8 mouse cellular contexts compared by ENCODE assay signal in the genomic region with DNA sequence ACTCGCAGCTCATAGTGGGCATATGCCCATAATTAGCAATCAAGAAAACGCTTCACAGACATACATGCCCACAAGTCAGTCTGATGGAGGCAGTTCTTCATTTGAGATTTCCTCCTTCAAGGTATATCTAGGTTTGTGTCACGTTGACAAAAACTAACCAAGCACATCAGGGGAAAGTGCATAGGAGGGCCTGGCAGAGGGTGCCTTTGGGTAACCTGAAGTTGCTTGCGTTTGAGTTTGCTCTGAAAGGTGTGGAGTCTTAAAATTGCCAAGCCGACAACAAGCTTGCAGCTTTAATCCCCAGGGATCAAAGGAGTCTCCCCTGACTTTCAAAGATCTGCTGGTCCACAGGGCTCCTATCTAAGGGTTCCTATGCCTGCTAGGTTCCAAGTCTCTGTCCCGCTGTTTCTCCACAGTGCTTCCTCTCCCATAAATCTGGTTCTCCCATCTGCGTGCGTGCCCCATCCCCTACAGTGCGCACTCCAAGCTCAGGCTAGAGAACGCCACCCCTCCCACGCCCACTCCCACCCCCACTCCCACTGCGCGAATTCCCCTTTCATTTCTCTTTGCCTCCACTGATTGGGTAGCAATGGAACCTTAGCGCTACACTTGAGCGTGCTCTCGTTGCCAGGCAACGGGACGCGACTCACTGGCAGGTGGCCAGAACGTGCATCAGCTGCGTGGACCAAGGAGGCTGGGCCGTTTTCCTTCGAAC. TPM values are rescaled to one million over a fixed set of nuclear protein-coding genes. Genes with fewer than 3 reads are reported as not detected.
A peak's percentile ranks its signal among the peaks of the same experiment; 100 is the strongest.
DNase-seq lines count a peak whose midpoint lies in the region; ATAC-seq and TF ChIP-seq lines count a peak whose summit lies in the region.

Gene Dydc1, plus strand, starts transcription at position 683 of the 715 bp plus-strand sequence.

- H3K9me3 ChIP-seq in embryonic facial prominence, embryonic 10.5 days, result no peaks in the 10 kb centered on the region
- no peaks in the 10 kb centered on the region for H3K9me3 ChIP-seq in heart, embryonic 11.5 days (replicated peaks; ENCODE audit: control insufficient read depth, low read length)
- H3K9me3 ChIP-seq in kidney, embryonic 14.5 days (ENCODE audit: control insufficient read depth, low read length), result no peaks in the 10 kb centered on the region
- no peaks in the 10 kb centered on the region for H3K9me3 ChIP-seq in limb, embryonic 14.5 days (ENCODE audit: control insufficient read depth, low read length)
- no peaks in the 10 kb centered on the region for H3K9me3 ChIP-seq in midbrain, embryonic 16.5 days (replicated peaks; ENCODE audit: control insufficient read depth, low read length, poor library complexity, severe bottlenecking)
- no peaks in the 10 kb centered on the region for H3K9me3 ChIP-seq in stomach, embryonic 15.5 days

- no peak for TF ChIP-seq POLR2A in limb, embryonic 14.5 days (IDR thresholded peaks at IDR 0.05; ENCODE audit: borderline replicate concordance, extremely low read depth, insufficient read depth, insufficient read length)

- no peaks in the 10 kb centered on the region for H3K36me3 ChIP-seq in embryonic facial prominence, embryonic 10.5 days (replicated peaks)
- H3K36me3 ChIP-seq in heart, embryonic 11.5 days (ENCODE audit: control insufficient read depth, insufficient read depth, low read length), result no peaks in the 10 kb centered on the region
- H3K36me3 ChIP-seq in kidney, embryonic 14.5 days (ENCODE audit: control insufficient read depth, insufficient read depth, low read length), result no peaks in the 10 kb centered on the region
- H3K36me3 ChIP-seq in limb, embryonic 14.5 days (ENCODE audit: control insufficient read depth, insufficient read depth, low read length), result no peaks in the 10 kb centered on the region
- H3K36me3 ChIP-seq in midbrain, embryonic 16.5 days (ENCODE audit: control insufficient read depth, insufficient read depth, low read length), result no peaks in the 10 kb centered on the region
- H3K36me3 ChIP-seq in stomach, embryonic 15.5 days, result no peaks in the 10 kb centered on the region

- peak within 1 kb of the TSS; percentile 76 for H3K4me2 ChIP-seq in heart, embryonic 11.5 days
- peak within 1 kb of the TSS; percentile 49 for H3K4me2 ChIP-seq in kidney, embryonic 14.5 days (replicated peaks; ENCODE audit: low read depth, low read length)
- H3K4me2 ChIP-seq in limb, embryonic 14.5 days (replicated peaks; ENCODE audit: low read depth, low read length, severe bottlenecking), result peak within 1 kb of the TSS; percentile 63
- H3K4me2 ChIP-seq in midbrain, embryonic 16.5 days (ENCODE audit: low read length), result peak within 1 kb of the TSS; percentile 55
- H3K4me2 ChIP-seq in stomach, embryonic 15.5 days, result peak within 1 kb of the TSS; percentile 65

- H3K27me3 ChIP-seq in embryonic facial prominence, embryonic 10.5 days (replicated peaks; ENCODE audit: low read depth, poor library complexity, severe bottlenecking), result peaks cover 6% of the 10 kb centered on the region
- H3K27me3 ChIP-seq in heart, embryonic 11.5 days (ENCODE audit: control insufficient read depth, insufficient read depth, low read length), result no peaks in the 10 kb centered on the region
- no peaks in the 10 kb centered on the region for H3K27me3 ChIP-seq in kidney, embryonic 14.5 days (ENCODE audit: control insufficient read depth, insufficient read depth, low read length)
- no peaks in the 10 kb centered on the region for H3K27me3 ChIP-seq in limb, embryonic 14.5 days (ENCODE audit: control insufficient read depth, insufficient read depth, low read length)
- no peaks in the 10 kb centered on the region for H3K27me3 ChIP-seq in midbrain, embryonic 16.5 days (ENCODE audit: control insufficient read depth, insufficient read depth, low read depth, low read length)
- H3K27me3 ChIP-seq in stomach, embryonic 15.5 days (replicated peaks), result no peaks in the 10 kb centered on the region

- DNase-seq in spleen, adult 18-20 months, result peak; percentile 6 to 18
- DNase-seq in spleen, adult 12 weeks (ENCODE audit: low spot score), result no peak
- peak; percentile 72 for DNase-seq in embryonic facial prominence, embryonic 10.5 days (ENCODE audit: low spot score)
- peak; percentile 55 for DNase-seq in limb, embryonic 14.5 days (ENCODE audit: low spot score)

- peak within 1 kb of the TSS; percentile 57 for H3K4me3 ChIP-seq in embryonic facial prominence, embryonic 10.5 days
- peak within 1 kb of the TSS; percentile 42 for H3K4me3 ChIP-seq in heart, embryonic 11.5 days (ENCODE audit: low read depth, low read length)
- H3K4me3 ChIP-seq in kidney, embryonic 14.5 days (ENCODE audit: low read length), result peak within 1 kb of the TSS; percentile 39
- H3K4me3 ChIP-seq in limb, embryonic 14.5 days (replicated peaks; ENCODE audit: low read length), result peak within 1 kb of the TSS; percentile 39
- peak within 1 kb of the TSS; percentile 43 for H3K4me3 ChIP-seq in midbrain, embryonic 16.5 days (ENCODE audit: low read depth, low read length)
- H3K4me3 ChIP-seq in stomach, embryonic 15.5 days (replicated peaks), result peak within 1 kb of the TSS; percentile 37

- peak; percentile 65 for ATAC-seq in heart, embryonic 11.5 days (replicated peaks; ENCODE audit: insufficient number of reproducible peaks, low FRiP score, low TSS enrichment)
- ATAC-seq in kidney, embryonic 14.5 days (ENCODE audit: low FRiP score, low TSS enrichment), result peak; percentile 91
- peak; percentile 83 for ATAC-seq in limb, embryonic 14.5 days (ENCODE audit: low FRiP score, low read depth)
- peak; percentile 95 for ATAC-seq in midbrain, embryonic 16.5 days
- peak; percentile 56 for ATAC-seq in stomach, embryonic 15.5 days (ENCODE audit: insufficient read depth, low FRiP score, low read depth)

- no peak within 1 kb of the TSS for H3K27ac ChIP-seq in embryonic facial prominence, embryonic 10.5 days (replicated peaks)
- no peak within 1 kb of the TSS for H3K27ac ChIP-seq in heart, embryonic 11.5 days (ENCODE audit: low read depth, low read length)
- no peak within 1 kb of the TSS for H3K27ac ChIP-seq in kidney, embryonic 14.5 days (ENCODE audit: low read depth, low read length)
- no peak within 1 kb of the TSS for H3K27ac ChIP-seq in limb, embryonic 14.5 days (replicated peaks; ENCODE audit: low read depth, low read length)
- no peak within 1 kb of the TSS for H3K27ac ChIP-seq in midbrain, embryonic 16.5 days (ENCODE audit: low read length)
- no peak within 1 kb of the TSS for H3K27ac ChIP-seq in stomach, embryonic 15.5 days

- H3K4me1 ChIP-seq in embryonic facial prominence, embryonic 10.5 days, result peaks cover 11% of the 10 kb centered on the region
- peaks cover 4% of the 10 kb centered on the region; the same call in 1 of the 2 replicates for H3K4me1 ChIP-seq in heart, embryonic 11.5 days (ENCODE audit: control insufficient read depth, insufficient read depth, low read length)
- no peaks in the 10 kb centered on the region for H3K4me1 ChIP-seq in kidney, embryonic 14.5 days (ENCODE audit: control insufficient read depth, insufficient read depth, low read length)
- no peaks in the 10 kb centered on the region for H3K4me1 ChIP-seq in limb, embryonic 14.5 days (ENCODE audit: control insufficient read depth, insufficient read depth, low read length)
- no peaks in the 10 kb centered on the region for H3K4me1 ChIP-seq in midbrain, embryonic 16.5 days (ENCODE audit: control insufficient read depth, insufficient read depth, low read length)
- no peaks in the 10 kb centered on the region for H3K4me1 ChIP-seq in stomach, embryonic 15.5 days

- 13% methylated on average over 23 of the region's 23 CpGs for WGBS in embryonic facial prominence, embryonic 10.5 days
- 12% methylated on average over 23 of the region's 23 CpGs for WGBS in heart, embryonic 11.5 days (ENCODE audit: insufficient replicate concordance)
- WGBS in kidney, embryonic 14.5 days, result 10% methylated on average over 23 of the region's 23 CpGs
- 10% methylated on average over 23 of the region's 23 CpGs for WGBS in limb, embryonic 14.5 days
- WGBS in midbrain, embryonic 16.5 days, result 10% methylated on average over 23 of the region's 23 CpGs
- WGBS in stomach, embryonic 15.5 days, result 10% methylated on average over 23 of the region's 23 CpGs

- H3K9ac ChIP-seq in heart, embryonic 11.5 days (ENCODE audit: low read depth, low read length), result 0 out of 2 replicates have a peak within 1 kb of the TSS, but pooled peaks have one; percentile 52
- no peak within 1 kb of the TSS for H3K9ac ChIP-seq in kidney, embryonic 14.5 days (ENCODE audit: low read depth, low read length)
- H3K9ac ChIP-seq in limb, embryonic 14.5 days (ENCODE audit: low read depth, low read length, severe bottlenecking), result peak within 1 kb of the TSS; percentile 18; the same call in 1 of the 2 replicates
- peak within 1 kb of the TSS; percentile 17; the same call in 1 of the 2 replicates for H3K9ac ChIP-seq in midbrain, embryonic 16.5 days (ENCODE audit: low read depth, low read length)
- no peak within 1 kb of the TSS for H3K9ac ChIP-seq in stomach, embryonic 15.5 days

RNA-seq across cellular contexts. Expression of gene Dydc1, which starts in this region (rescaled TPM):
- polyA plus RNA-seq in embryonic facial prominence, embryonic 10.5 days (2016; fragmentation: Nextera tagmentation; extraction: Ambion mirVana), result not detected in 2 replicates
- not detected in 2 replicates for polyA plus RNA-seq in heart, embryonic 11.5 days (2014; fragmentation: Nextera tagmentation; extraction: Ambion mirVana)
- polyA plus RNA-seq in kidney, embryonic 14.5 days (2014; fragmentation: Nextera tagmentation; extraction: Ambion mirVana), result not detected in 2 replicates
- polyA plus RNA-seq in limb, embryonic 14.5 days (2012; rRNA removed), result not detected in 2 replicates
- not detected in 2 replicates for polyA plus RNA-seq in limb, embryonic 14.5 days (2014; fragmentation: Nextera tagmentation; extraction: Ambion mirVana)
- not detected in 2 replicates for polyA plus RNA-seq in midbrain, embryonic 16.5 days (2015; fragmentation: Nextera tagmentation; extraction: Ambion mirVana)
- polyA plus RNA-seq in stomach, embryonic 15.5 days (2015; fragmentation: Nextera tagmentation; extraction: Ambion mirVana), result not detected in 2 replicates

Comparison
In these comparisons a context has a peak if more than half of its experiments do, and no peak if none do; other contexts are left out.
1. Peak in DNase-seq and H3K4me3 ChIP-seq in embryonic facial prominence, embryonic 10.5 days; RNA of the gene not detected or under 1 TPM.
2. Peak in ATAC-seq, H3K4me3 ChIP-seq, H3K9ac ChIP-seq and H3K4me2 ChIP-seq in heart, embryonic 11.5 days; RNA of the gene not detected or under 1 TPM.
3. Peak in ATAC-seq, H3K4me3 ChIP-seq and H3K4me2 ChIP-seq in kidney, embryonic 14.5 days; RNA of the gene not detected or under 1 TPM.
4. Peak in DNase-seq, ATAC-seq, H3K4me3 ChIP-seq, H3K9ac ChIP-seq and H3K4me2 ChIP-seq in limb, embryonic 14.5 days; RNA of the gene not detected or under 1 TPM.
5. Peak in ATAC-seq, H3K4me3 ChIP-seq, H3K9ac ChIP-seq and H3K4me2 ChIP-seq in midbrain, embryonic 16.5 days; RNA of the gene not detected or under 1 TPM.
6. Peak in ATAC-seq, H3K4me3 ChIP-seq and H3K4me2 ChIP-seq in stomach, embryonic 15.5 days; RNA of the gene not detected or under 1 TPM.